Mouse (Mus musculus) heart, postnatal 4 days (tissue): ENCODE data around the gene Dcdc2c. TPM values are rescaled to one million over a fixed set of nuclear protein-coding genes. Genes with fewer than 3 reads are reported as not detected.

Experiments used
- DNase-seq: peaks from one replicate; pipeline ENCODE4 v3.0.0; 2021
- total RNA-seq, 2 experiments: library from RNA; stranded (reverse); gene quantifications; 2 replicates each; pipeline ENCODE4 v1.2.3; 2021

Dcdc2c gene
- total RNA-seq, 2 experiments from 2014 or later, result 0.18 TPM; not detected in 1

DNA sequence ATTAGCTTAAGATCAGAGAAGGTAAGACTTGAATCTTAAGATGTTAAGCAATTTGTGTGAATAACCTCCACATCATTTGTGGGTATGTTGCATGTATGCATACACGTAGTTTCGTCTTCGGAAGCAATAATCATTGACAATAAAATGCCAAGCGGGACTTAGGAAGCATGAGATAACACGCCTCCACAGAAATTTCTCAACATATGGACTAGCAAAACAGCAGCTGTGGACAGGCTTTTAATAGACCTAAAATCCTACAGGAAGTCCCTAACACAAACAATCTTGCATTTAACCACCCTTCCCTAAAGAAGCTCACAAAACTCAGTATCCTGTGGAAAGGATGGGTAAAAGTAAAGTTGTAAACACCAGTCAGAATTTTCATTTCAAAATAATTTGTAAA, 93.4 kb downstream of the Dcdc2c start:
- DNase-seq, result no peak

DNA sequence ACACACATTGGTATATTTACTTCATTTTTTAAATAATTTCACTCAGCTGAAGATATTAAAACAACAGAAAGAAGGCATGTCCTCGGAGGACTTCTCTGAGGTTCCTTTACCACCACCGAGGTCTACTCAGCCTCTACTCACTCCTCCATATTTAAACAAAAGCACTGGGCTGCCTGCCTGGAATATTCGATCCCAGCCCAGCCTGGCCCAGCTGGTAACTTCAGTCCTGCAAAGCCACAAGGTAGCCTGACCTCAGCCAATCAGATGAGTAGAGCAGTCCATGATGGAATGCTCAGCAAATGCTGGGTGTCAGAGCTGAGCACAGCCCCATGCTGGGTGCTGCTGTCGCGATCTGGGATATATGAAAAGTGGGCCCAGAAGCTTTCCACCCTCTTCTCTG, 115.7 kb downstream of the Dcdc2c start:
- no peak for DNase-seq

DNA sequence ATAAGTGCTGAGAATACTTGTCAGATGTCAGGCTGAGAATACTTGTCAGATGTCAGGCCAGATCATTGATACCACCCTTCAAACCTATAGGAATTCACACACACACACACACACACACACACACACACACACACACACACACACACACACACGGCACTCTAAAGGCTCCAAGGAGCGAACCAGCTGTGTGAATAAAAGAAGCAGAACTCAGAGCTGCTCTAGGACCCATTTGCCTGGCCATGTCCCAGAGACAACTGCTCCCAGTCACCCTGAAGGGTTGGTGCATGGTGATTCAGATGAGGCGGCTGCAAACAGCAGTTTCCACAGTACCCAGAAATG, 119.5 kb downstream of the Dcdc2c start:
- DNase-seq, result no peak

DNA sequence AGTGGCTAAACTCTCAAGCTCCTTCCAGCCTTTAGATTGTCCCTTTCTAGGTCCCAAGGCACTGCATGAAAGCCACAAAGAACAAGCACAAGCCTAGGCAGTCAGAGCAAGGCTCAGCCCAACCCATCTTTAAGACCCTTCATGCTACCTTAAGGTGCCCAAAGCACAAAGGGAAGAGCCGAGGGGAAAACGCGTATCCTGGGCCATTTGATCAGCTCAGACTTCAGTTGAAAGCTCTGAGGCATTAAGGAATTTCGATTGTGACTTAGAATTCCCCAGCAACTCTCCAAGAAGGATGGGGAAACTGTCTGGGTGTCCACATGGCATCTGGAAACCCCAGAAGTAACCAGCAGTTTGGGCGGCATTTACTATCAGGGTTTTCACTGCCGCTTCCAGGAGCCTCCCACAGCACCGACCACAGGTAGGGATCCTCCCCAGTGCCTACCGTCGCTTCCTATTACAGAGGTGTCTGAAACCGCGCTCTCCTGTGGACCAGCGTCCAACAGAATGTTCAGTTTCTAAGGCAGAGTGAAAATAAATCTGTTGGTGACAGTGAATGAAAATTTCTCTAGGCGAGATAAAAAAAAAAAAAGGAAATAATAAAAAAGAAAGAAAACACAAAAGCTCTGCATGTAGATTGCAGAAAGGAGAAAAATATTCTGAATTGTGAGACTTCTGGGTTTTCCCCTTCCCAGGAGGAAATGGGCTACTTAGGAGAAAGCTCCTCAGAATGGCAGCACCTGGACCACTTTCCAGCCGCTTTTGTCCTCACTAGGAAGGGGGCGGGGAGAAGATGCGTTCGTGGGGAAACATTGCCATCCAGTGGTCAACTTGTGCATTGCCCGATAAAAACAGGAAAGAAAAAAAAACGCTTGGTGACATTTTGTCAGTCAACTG, 120.1 kb downstream of the Dcdc2c start:
- DNase-seq, result peak; percentile 80

- DNase-seq, result no peak
These were observed 122.3 kb downstream of the Dcdc2c start for GRCm38 (mm10) chr12:28429856-28430255.

DNA sequence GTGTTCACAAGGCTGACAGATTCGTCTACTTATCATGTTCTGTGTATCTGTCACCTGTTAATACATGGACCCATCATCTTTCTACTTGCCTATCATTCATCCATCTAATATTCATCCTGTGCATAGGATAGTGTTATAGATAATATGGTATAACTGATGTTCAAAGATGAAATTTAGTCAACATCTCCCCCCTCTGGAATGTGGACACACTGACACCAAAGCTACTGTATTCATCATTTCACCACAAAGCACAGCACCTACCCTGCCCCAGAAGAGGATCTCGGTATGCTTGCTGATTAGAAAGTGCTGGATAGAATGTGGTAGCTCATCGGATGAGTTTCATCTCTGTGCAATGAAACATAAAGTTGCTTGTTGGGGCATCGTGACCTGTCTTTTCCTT, 135.2 kb downstream of the Dcdc2c start:
- DNase-seq, result no peak

DNA sequence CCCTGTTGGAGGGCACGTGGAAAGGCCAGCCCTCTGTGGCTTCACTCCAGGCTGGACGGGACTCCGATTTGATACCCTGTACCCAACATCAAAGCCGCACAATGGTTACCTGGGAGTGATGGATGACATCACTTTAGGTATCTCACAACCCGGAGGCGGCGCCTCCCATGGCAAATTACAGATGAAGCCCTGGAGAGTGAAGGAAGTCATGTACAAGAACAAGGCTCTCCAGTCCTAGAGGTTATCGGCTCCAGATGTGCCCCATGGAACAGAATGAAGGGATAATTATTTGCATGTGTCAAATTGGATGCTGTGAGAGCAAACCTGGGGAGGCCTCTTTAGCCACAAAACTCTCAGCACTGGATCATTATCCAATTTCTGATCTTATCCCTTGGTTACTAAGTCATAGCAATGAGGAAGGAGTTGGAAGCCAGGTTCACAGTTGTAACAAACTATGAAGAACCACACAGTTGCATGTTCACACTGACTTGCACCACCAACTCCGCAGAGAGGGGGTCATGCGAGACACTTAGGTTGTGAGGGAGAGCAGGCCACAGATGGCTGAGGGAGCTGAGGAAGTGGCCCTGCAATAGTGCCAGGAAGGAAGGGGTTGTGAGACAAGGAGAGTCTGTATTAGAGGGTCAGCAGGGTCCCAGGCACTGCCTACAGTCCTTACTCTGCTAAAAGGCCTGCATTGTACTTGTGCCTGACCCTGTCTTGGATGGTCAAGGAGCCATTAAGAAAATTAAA, 144.4 kb downstream of the Dcdc2c start:
- no peak for DNase-seq

DNA sequence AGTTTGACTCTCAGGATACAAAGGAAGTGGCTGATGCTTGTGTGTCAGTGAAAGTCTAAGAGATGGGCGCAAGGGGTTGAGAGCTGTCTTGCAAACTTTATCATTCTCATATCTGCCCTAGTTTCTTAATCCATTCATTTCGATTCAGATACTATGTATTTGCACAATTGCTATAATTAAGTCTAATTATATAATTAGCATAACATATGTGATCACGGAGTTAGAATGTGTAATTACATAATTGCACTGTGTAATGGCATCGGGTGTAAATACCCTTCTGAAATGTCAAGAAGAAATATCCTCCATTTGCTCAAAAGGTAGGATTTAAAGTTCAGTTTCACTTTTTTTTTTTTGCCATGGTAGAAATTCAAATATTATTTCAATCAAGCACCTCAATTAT, 149.9 kb downstream of the Dcdc2c start:
- DNase-seq, result no peak

GRCm38 (mm10) chr12:28401372-28401771, 150.8 kb downstream of the Dcdc2c start:
- DNase-seq, result no peak

DNA sequence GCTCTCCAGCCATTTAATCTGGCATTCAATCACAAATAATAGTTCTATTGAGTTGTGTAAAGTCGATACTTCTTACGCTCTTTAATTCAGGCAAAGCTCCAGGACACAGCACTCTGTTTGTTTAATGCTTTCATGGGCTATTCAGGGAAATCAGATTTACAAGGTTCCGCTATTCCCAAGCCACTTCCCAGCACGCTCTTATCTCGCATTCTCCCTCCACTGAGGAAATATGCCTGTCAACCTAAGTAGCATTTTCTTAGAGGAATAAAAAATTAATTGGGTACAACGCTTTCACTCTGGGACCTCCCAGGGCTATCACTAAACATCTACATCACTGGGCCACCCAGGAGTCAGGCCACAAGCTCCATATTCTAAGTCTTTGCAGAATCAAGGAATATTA, 160.1 kb downstream of the Dcdc2c start:
- no peak for DNase-seq

Other genes starting within 250 kb of the Dcdc2c start
- not detected for gene Allc, start 30.1 kb upstream of the Dcdc2c start, total RNA-seq
- gene Colec11, start 71.0 kb upstream of the Dcdc2c start, total RNA-seq, result 10 to 100 TPM; 16.4 to 16.9 TPM
- gene Rps7, start 83.6 kb upstream of the Dcdc2c start, total RNA-seq, result 100 to 1,000 TPM; 469 to 537 TPM
- 1 to 10 TPM; 9.0 to 9.4 TPM for gene Rnaseh1, start 97.2 kb upstream of the Dcdc2c start, total RNA-seq
- gene Adi1, start 122.8 kb upstream of the Dcdc2c start, total RNA-seq, result 10 to 100 TPM; 27.5 to 31.5 TPM
- gene Trappc12, start 198.1 kb upstream of the Dcdc2c start, total RNA-seq, result 10 to 100 TPM; 24.7 to 25.8 TPM
- gene Eipr1, start 199.4 kb upstream of the Dcdc2c start, total RNA-seq, result 10 to 100 TPM; 11.8 to 13.4 TPM